Mouse (Mus musculus): ENCODE data around the gene Nrp1.

Nrp1 gene

GRCm38 (mm10) chr8:128511732-128512131 lies 153.3 kb downstream of the Nrp1 start:
- DNase-seq = no peak

DNA sequence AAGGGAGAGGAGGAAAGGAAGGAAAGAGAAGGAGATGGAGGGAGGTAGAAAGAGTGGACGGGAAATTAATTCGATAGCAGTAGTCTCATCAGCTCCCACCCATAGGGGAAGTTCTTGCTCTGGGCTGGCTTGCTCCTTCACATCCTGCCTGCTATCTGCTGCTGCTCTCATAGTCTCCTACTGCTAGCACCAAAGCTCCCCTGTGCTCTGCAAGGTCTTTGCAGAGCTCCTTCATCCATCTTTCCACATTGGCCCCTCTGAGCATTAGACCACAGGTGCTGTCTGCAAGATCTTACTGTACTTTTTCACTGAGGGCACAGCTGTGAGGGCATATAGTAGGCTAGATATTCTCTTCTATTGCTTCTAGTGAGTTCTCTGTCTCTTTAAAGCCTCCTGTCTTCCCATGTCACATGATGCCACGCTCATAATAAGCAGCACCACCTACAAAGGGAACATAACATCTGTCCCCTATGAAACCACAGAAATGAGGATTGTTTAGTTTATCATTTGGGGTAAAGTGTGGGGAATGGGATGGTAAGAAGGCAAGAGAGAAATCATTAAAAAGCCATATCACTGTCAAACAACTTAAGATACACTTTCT lies 158.5 kb downstream of the Nrp1 start:
- DNase-seq = no peak

GRCm38 (mm10) chr8:128517546-128518102 lies 159.2 kb downstream of the Nrp1 start:
- DNase-seq = no peak

DNA sequence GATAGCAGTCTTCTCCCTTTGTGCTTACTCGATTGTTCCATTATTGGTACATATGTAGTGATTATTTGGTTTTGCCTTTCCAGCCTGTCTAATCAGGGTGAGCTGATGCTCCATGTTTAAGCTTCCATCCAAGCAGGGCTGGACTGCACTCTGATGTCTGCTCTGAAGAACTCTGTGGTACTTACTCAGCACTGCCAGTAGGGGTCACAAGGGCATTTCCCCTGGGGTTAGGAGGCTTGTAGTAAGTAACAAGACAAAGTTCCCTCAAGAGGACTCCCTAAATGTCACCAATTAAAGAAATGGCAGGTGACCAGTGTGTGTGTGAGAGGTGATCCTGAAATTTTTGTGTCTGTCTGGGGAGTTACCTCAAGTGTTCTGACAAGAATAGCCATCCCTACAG lies 161.0 kb downstream of the Nrp1 start:
- no peak for DNase-seq

- no peak for DNase-seq
Observed at GRCm38 (mm10) chr8:128523825-128524224, 165.4 kb downstream of the Nrp1 start.

- no peak for DNase-seq
Observed at GRCm38 (mm10) chr8:128525912-128526311, 167.5 kb downstream of the Nrp1 start.

DNA sequence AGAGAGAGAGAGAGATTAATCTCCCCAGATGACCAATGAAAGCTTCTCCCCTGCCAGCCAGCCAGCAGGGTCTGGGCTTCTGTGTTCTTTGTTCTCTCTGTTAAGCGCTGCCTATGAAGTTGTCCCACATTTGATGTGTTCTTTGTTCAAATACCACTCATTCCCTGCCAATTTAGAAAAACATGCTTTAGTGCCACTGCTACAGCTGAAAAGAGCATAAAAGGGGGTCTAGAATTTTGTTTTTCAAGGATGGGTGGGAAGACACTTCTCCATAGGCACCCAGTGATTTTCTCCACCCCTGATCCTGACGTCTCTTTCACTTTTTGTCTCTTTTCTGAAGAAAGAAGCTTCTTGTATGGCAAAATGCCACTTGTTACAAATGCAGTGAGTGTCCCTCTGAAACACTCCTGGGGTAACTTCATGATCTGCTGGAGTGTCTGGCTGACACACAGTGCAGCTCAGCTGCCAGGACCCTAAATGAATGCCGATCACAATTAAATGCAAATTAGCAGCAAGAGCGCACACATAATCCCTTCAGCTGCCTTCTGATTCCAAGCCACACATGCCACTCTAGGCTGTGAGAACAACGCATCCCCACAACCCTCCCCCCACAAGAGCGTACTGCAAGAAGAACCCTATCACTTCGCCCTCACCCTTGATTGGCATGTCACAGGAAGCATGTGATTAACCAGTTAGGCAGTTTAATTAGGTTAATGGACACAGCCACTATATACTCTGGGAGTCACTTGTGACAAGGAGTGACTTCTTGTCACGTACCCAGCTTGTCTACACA lies 170.4 kb downstream of the Nrp1 start:
- DNase-seq = no peak

GRCm38 (mm10) chr8:128534442-128534871 lies 176.1 kb downstream of the Nrp1 start:
- DNase-seq = no peak

DNA sequence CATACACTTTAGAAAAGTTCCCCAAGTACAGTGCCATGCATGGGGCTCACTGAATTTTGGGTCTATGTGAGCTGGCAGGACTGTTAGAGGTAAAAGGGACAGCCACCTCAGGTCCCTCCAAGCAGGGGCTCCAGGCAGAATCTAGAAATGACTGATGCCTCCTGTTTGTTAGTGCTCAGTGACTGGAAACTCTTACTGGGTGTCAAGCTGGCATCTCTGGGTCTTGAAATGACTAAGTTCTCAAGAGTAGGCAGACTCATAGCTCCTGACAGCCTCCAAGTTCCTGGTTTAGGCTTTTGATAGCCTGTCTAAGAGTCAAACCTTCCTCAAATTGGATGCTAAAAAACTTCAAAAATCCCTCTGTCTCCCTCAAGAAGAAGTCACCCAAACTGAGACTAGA lies 177.3 kb downstream of the Nrp1 start:
- DNase-seq = no peak

- no peak for DNase-seq
Observed at GRCm38 (mm10) chr8:128538378-128538777, 180.0 kb downstream of the Nrp1 start.

DNA sequence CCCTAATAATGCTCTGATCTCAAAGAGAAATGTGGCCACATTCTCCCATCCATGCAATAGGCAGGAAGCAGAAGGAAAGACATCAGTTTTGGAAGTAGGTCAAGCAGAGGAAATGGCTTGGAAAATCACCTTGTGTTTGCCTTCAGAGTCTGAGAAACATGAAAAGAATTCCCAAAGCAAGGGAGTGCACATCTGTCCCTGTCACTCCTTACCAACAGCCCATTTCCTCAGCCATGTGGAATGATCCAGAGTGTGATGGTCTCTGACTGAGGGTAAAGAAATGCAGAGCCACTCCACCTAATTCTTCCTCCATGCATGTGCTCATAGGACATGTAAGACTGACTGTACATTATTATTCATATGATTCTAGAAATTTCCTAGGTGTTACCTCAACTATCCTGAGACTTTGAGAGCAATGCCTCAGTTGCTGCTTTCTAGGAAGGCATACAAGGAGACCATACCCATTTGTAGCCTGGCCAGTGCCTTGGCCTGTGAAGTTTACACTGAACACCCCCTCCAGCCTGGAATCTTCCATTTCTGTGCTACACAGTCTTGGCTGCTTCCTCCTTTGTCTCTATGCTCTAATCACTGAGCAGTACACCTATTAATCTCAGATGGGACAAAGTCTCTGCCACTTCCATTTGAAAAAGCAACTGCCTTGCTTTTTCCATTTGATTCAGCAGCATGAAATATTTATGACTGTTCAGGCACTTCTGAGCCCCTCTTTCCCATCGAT lies 183.1 kb downstream of the Nrp1 start:
- no peak for DNase-seq

- no peak for DNase-seq
Observed at GRCm38 (mm10) chr8:128544128-128544846, 185.9 kb downstream of the Nrp1 start.

- DNase-seq = no peak
Observed at GRCm38 (mm10) chr8:128546287-128546686, 187.9 kb downstream of the Nrp1 start.

DNA sequence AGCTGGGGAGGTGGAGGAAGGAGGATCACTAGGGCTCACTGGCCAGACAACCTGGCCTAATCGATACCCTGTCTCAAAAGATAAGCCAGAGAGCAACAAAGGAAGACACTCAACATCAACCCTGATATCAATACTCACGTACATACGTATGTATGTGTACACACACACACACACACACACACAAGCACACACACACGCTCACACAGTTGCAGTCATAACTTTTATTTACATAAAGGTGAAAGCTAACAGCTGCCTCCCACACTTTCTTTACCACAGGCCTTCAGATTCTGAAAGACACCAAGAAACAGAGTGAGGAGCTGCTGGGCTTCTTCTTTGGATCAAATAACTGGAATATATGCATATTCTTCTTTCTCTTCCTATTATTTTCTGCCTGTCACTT lies 189.0 kb downstream of the Nrp1 start:
- no peak for DNase-seq

GRCm38 (mm10) chr8:128549738-128550137 lies 191.3 kb downstream of the Nrp1 start:
- no peak for DNase-seq

- peak; percentile 67 for DNase-seq
Observed at GRCm38 (mm10) chr8:128551421-128552139, 193.2 kb downstream of the Nrp1 start.

Measured in right cerebral cortex, postnatal 25 days (tissue).